Mouse (Mus musculus) frontal cortex, postnatal 36 days (tissue): ENCODE data around the gene Arih1.

Source experiments
- DNase-seq, 2 experiments: peaks; one replicate each; pipeline ENCODE4 v3.0.0; 2022; ENCODE audit warnings: low spot score in 2 of 2

Arih1 gene

GRCm38 (mm10) chr9:59486549-59487065 lies at the start of gene Arih1:
TSS of gene Arih1 (minus strand) at chr9:59486618.
- peak; percentile 99 for DNase-seq

- DNase-seq: no peak
Measured at GRCm38 (mm10) chr9:59533889-59534288, 47.5 kb upstream of the Arih1 start.

DNA sequence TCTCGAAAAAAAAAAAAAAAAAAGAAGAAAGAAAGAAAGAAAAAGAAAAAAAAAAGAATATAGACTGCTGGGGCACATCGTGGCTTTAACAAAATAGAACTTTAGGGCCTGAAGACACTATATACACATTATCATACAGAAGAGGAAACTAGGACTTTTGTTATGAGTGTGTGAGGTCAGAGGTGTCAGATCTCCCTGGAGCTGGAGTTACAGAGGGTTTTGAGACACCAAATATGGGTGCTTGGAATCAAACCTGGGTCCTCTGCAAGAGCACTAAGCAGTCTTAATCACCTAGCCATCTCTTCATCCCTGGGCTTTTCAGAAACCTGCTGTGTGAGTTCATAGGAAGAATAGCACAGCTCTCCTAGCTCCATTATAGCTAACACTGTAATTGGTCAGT lies 47.0 kb upstream of the Arih1 start:
- DNase-seq: no peak

GRCm38 (mm10) chr9:59531645-59532044 lies 45.2 kb upstream of the Arih1 start:
- DNase-seq: no peak

GRCm38 (mm10) chr9:59528274-59528673 lies 41.9 kb upstream of the Arih1 start:
- no peak for DNase-seq

DNA sequence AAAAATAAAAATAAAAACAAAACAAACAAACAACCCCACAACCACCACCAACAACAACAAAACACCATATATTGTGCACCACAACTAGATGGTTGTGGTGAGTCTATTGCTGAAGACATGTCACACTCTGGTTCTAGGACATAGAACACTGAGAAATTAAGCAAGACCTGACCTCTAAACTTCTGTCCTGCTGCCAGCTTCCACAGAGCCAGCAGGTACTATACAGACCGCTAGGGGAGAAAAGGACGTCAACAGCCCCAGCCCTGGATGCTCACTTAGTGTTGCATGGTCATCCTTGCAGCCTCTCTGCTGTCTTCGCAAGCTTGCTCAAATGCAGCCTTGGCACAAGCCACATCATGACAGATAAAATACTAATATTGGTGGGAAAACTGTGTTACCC lies 41.2 kb upstream of the Arih1 start:
- no peak for DNase-seq

DNA sequence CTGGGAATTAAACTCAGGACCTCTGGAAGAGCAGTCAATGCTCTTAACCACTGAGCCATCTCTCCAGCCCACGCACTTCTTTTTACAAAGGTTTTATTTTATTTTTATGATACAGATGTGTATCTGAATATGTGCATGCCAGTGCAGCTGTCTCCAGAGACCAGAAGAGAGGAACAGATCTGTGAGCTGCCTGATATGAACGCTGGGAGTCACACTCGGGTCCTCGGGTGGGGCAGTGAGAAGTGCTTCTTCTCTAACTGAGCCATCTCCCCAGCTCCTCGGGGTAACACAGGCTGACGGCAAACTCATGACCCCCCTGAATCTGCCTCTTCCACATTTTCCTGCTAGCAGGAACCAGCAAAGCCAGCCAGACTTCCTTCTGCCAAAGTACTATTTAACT lies 40.3 kb upstream of the Arih1 start:
- DNase-seq: no peak

DNA sequence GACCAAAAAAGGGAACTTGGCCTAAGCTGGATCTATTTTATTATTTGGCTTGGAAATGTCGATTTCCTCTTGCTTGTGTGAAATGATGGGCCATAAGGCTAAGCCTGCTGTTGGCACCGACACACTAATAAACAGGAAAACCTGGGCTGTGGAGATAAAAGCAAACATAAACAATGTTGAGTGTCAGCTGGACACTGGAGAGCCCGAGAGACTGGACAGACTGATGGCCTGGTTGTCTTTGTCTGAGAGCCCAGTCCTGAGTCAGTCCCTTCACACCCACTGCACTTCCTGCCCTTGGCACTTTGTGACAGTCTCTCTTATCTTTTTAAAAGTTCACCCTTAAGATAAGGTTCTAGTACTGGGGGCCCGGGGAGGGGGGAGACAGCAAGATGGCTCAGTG lies 36.5 kb upstream of the Arih1 start:
- DNase-seq: no peak

DNA sequence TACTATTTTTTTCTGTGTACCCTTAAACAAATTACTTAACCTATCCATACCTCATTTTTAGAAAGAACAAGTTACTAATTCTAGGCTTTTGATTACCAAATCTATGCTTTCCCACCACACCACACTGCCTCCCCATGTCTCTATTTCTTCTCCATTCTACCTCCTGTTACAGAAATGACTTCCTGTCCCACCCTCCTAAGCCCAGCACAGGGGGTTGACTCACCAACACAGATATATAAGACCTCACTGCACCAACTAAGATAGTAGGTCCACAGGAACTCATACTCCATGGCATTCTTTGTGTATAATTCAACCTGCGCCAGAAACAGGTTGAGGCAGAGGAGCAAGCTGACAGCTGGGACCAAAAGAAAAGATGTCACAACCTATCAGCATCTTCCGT lies 33.0 kb upstream of the Arih1 start:
- DNase-seq: no peak

DNA sequence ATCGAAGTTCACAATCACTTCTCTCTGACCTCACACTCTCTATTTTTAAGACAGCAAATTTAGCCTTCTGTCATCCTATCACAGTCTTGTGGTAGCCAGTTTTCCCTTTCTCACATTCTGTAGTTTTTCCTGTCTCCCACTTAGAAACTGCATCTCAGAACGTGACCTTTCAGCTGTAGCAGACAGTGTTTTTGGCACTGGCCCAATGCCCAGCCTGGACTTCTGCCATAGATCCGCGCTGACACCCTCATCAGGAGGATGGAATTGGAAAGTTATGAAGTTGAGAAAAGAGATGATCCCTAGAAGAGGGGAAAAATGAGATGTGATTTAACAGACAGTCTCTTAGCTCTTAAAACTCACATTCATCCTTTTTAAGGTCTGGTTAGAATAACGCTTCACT lies 32.6 kb upstream of the Arih1 start:
- DNase-seq: peak; percentile 51 to 56

DNA sequence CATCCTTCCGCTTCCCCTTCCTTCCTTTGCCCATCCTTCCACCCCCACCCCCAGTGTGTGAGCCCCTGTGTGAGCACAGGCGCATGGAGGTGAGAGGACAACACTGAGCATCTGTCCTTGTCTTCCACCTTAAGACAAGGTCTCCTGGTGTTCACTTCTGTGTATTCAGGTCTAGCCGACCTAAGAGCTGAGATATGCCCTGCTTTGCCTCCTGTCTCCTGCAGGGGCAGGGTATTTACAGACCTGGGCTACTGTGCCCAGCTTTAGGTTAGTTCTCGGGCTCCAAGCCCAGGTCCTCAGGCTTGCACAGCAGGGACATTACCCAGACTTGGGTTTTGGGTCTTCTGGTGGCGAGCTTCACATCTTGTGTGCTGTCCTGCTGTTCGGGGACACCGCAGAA lies 30.7 kb upstream of the Arih1 start:
- no peak for DNase-seq

DNA sequence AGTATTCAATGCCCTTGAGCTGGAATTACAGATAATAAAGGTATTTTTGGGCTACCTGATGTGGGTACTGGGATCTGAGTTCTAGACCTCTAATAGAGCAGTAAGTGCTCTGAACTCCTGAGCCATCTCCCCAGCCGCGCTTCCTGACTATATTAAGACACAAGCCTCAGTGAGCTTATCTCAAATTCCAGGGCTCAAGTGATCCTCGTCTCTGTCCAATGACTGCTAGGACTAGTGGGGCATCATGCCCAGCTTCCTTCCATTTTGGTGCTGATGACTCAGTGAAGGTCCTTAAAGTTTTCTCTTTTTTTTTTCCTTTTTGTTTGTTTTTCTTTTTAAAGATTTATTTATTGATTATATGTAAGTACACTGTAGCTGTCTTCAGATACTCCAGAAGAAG lies 28.7 kb upstream of the Arih1 start:
- no peak for DNase-seq

DNA sequence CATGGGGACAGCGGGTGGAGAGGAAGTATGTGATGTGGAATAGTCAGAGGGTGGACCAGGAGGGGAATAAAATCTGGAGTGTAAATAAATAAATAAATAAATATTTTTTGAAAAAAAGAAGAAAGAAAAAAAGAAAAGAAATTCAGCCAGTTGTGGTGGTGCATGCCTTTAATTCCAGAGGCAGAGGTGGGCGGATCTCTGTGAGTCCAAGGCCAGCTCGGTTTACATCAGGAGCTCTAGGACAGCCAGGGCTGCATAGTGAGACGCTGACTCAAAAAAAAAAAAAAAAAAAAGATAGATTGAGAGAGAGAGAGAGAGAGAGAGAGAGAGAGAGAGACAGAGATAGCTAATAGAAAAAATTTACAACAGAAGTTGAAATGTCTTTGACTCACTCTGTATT lies 26.0 kb upstream of the Arih1 start:
- DNase-seq: no peak

DNA sequence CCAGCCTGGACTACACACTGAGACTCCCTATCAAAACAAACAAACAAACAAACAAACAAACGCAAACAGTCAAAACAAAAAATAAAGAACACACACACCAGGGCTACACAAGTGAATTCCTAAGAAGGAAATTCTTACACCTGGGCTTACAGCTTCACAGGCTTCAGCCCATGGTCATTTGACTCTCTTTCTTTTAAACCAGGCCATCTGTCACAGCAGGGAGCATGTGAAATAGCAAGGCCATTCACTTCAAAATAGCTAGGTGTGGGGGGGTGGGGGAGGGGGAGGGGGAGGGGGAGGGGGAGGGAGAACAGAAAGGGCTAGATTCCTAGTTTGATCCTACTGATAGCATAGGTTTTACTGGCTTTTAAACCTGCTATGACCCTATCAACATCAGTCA lies 21.7 kb upstream of the Arih1 start:
- no peak for DNase-seq

DNA sequence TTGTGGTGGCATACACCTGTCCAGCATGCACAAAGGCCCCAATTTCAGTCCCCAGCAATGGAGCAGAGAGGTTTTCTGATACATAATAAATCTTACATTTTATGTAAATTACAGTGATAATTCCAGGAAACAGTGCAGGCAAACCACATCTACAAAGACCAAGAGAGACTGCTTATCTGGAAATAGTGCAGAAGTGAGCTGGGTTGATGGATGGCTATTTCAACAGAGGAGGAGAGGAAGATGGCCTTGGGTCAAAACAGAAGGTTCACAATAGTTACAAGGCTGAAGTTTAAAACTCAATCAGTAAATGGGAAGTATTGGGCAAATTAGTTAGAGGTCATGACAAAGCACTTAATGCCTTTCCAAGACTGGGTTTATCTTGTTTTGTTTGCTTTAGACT lies 913 bp upstream of the Arih1 start:
- DNase-seq: no peak

- no peak for DNase-seq
Measured at GRCm38 (mm10) chr9:59486076-59486518, 321 bp downstream of the Arih1 start.

DNA sequence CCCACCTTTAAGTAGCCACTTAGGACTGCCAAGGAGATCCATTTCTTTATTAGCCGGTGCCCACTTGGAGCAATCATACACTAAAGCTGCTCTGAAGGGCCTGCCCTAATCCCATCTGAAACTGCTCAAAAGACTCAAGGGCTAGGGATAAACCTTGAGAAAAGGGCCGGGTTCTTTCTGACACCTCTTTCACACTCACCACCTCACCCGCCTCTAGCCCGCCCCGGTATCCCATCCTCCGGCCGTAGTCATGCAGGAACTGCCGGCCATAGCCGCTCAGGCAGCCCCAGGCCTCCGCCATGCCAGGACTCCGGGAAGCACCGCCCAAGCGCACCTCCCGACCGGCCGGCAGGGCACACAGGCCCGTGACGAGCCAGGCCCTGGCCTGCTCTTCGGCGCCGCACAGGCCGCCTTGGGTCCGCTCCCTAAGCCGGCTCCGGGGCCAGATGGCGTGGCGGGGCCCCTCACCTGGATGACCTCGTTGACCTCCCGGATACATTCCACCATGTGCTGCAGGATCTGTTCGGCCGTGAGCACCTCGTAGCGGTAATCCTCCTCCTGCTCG lies 825 bp downstream of the Arih1 start:
- DNase-seq: peak; percentile 42 to 46

DNA sequence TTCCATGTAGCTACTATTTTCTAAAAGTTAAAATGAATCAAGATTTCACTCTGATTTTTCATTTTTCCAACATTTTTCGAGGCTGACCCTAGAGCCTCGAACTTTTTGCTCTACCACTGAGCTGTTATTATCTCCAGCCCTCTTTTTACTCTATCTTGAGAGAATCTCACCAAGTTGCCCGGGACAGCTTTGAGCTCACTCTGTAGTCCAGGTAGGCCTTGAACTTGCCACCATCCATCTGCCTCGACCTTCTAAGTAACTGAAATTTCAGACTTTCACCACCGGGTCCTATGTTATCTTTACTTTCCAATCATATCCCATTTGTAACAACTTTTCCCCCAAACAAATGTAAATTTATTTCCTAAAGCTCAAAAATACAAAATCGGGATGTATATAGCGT lies 1.7 kb downstream of the Arih1 start:
- no peak for DNase-seq

DNA sequence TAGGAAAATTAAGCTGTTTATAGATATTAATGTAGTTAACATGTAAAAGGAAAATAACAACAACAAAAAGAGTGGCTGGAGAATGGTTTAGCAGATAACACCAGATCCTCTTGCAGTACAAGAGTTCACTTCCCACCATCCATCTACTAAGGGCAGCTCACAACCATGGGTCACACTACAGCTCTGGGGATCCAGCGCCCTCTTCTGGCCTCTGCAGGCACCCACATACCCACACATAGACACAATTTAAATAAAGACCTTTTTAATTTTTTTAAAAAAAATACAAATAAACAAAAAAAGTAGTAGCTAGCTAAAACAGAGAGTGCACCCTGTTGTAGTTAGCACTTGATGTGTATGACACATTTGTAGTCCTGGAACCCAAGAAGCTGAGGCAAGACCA lies 4.0 kb downstream of the Arih1 start:
- no peak for DNase-seq

GRCm38 (mm10) chr9:59476617-59477016 lies 9.8 kb downstream of the Arih1 start:
- no peak for DNase-seq

GRCm38 (mm10) chr9:59474838-59475237 lies 11.6 kb downstream of the Arih1 start:
- DNase-seq: no peak

DNA sequence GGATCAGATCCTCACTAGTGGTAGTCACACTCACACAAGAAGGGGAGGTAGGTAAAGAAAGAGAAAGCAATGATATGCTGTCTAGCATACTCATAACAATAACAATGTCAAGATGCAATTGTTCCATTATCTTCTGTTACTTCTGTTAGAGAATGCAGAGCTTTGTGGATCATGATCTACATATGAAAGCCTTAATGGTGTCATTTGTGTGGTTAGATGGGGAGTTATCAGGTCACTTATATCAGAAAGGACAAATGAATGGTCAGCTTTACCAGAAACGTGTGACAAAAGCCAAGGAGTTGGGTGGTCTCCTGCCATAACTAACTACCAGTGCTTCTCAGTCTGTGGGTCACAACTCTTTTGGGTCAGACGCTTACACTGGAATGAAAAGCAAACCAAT lies 13.2 kb downstream of the Arih1 start:
- DNase-seq: no peak

DNA sequence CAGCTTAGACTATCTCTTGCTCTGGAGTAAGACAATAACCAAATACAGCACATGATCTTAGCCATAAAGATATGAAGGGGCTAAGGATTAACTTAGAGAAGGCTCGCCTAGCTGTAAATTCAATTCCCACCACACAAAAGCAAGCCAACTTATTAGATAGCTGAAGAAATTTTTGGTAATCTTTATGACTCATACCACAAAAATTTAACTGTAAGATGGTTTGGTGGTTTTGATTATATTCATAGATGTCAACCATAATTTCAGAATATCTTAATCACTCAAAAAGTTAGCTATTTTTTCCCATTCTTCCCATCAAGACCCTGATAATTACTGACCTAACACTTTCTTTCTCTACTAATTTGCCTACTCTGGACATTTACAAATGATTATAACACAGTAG lies 17.0 kb downstream of the Arih1 start:
- no peak for DNase-seq

DNA sequence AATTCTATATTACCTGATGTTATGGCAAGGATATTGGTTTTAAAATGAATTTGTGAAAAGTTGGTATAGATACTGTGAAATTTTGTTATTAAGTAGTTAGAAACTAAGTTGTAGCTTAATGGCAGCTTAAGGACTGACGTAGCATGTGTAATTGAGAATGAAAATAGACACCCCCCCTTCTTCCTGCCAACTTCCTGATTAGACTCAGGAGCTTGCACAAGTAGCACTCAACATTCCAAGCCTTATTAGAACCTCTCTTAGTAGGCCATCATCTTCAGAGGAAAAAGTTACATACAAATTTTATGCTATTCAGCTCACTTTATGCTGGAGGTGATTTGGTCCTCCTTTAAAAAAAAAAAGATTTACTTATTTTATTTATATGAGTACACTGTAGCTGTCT lies 22.1 kb downstream of the Arih1 start:
- DNase-seq: no peak
